Mouse (Mus musculus): ENCODE measurements around the gene Maco1. TPM values are rescaled to one million over a fixed set of nuclear protein-coding genes. Genes with fewer than 3 reads are reported as not detected.

Maco1 gene
- 26.7 and 30.8 TPM in 2 replicates for polyA plus RNA-seq (2012; ENCODE audit: insufficient read depth, insufficient read length, missing spikeins)

GRCm38 (mm10) chr4:134853259-134853636 lies at the start of gene Maco1:
TSS of gene Maco1 (minus strand) at chr4:134853345.
- no peak for TF ChIP-seq POLR2A (IDR thresholded peaks at IDR 0.05; ENCODE audit: borderline replicate concordance, low read depth, low read length)
- peak within 1 kb of the TSS; percentile 82 for H3K4me3 ChIP-seq (ENCODE audit: insufficient read depth, low read length)
- peak within 1 kb of the TSS; percentile 59 for H3K27ac ChIP-seq (ENCODE audit: insufficient read depth, low read depth, low read length)
- H3K4me1 ChIP-seq (ENCODE audit: control insufficient read depth, insufficient read depth, low read length) = peaks cover 11% of the 10 kb centered on the region

DNA sequence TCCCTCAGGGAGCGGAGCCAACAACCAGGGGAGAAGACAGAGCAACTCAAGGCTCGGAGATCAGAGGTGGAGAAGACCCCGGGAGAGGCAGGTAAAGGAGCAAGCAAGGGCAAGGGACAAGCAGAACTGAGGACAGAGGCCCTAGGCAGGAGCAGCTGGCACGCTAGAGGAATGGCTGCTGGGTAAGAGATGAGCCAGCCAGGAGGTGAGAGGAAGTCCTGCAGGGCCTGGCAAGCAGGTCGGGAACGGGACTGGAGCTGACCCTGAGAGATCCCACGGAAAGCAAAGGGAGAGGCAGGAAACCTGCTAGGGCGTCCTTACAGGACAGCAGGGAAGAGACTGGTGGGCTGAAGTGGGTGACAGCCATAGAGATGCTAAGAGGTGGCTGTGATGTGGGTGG lies 48.0 kb upstream of the Maco1 start:
- no peak overlapping the region for H3K27ac ChIP-seq (ENCODE audit: insufficient read depth, low read depth, low read length)
- no peak for TF ChIP-seq CTCF (IDR thresholded peaks at IDR 0.05; ENCODE audit: low read depth, low read length)
- no peak for TF ChIP-seq POLR2A (IDR thresholded peaks at IDR 0.05; ENCODE audit: borderline replicate concordance, low read depth, low read length)
- no peaks in the 10 kb centered on the region for H3K4me1 ChIP-seq (ENCODE audit: control insufficient read depth, insufficient read depth, low read length)
- H3K4me3 ChIP-seq (ENCODE audit: insufficient read depth, low read length) = no peak overlapping the region

- TF ChIP-seq POLR2A (IDR thresholded peaks at IDR 0.05; ENCODE audit: borderline replicate concordance, low read depth, low read length) = no peak
- TF ChIP-seq CTCF (IDR thresholded peaks at IDR 0.05; ENCODE audit: low read depth, low read length) = no peak
- Histone ChIP-seq H3K4me1 (ENCODE audit: control insufficient read depth, insufficient read depth, low read length) (no peaks in the 10 kb centered on the region), H3K4me3 (ENCODE audit: insufficient read depth, low read length) (no peak overlapping the region), H3K27ac (ENCODE audit: insufficient read depth, low read depth, low read length) (no peak overlapping the region)
Observed at GRCm38 (mm10) chr4:134897256-134897655, 44.1 kb upstream of the Maco1 start.

- Histone ChIP-seq H3K4me1 (ENCODE audit: control insufficient read depth, insufficient read depth, low read length) (no peaks in the 10 kb centered on the region), H3K4me3 (ENCODE audit: insufficient read depth, low read length) (no peak overlapping the region), H3K27ac (ENCODE audit: insufficient read depth, low read depth, low read length) (no peak overlapping the region)
- TF ChIP-seq POLR2A (IDR thresholded peaks at IDR 0.05; ENCODE audit: borderline replicate concordance, low read depth, low read length) (no peak), CTCF (IDR thresholded peaks at IDR 0.05; ENCODE audit: low read depth, low read length) (no peak)
Observed at GRCm38 (mm10) chr4:134892096-134892495, 39.0 kb upstream of the Maco1 start.

DNA sequence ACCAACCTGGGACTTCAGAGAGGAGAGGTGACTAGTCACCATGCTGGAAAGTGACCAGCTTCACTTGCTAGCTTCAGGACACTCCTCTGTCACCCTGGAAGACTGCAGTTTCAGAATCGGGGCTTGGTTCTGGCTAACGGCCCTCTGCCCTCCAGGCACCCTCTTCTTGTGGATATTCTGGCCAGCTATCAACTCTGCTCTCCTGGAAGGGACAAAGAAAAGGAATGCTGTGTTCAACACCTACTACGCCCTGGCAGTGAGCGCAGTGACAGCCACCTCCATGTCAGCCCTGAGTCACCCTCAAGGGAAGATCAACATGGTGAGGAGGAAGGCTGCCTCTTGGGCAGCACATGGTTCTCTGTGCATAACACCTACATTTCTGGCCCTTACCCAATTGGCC lies 31.2 kb upstream of the Maco1 start:
- no peak for TF ChIP-seq POLR2A (IDR thresholded peaks at IDR 0.05; ENCODE audit: borderline replicate concordance, low read depth, low read length)
- TF ChIP-seq CTCF (IDR thresholded peaks at IDR 0.05; ENCODE audit: low read depth, low read length) = no peak
- H3K4me1 ChIP-seq (ENCODE audit: control insufficient read depth, insufficient read depth, low read length) = peaks cover 19% of the 10 kb centered on the region
- no peak overlapping the region for H3K27ac ChIP-seq (ENCODE audit: insufficient read depth, low read depth, low read length)

DNA sequence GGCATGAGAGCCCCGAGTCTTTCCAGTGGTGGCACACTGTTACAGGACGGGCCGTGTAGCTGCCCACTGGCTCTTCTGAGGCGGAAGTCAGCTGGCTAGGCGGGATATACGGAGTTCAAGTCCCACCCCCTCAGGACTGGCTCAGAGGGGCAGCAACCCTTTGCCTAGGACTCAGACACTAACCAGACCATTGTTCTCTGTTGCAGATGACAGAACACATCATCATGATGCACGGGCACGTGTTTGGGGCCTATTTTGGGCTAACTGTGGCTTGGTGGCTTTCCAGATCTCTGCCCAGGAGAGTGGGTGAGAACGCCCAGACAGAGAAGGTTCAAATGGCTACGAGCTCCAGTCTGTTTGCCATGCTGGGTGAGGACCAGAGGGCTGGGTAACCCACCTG lies 30.7 kb upstream of the Maco1 start:
- H3K27ac ChIP-seq (ENCODE audit: insufficient read depth, low read depth, low read length) = peak overlapping the region; percentile 14; the same call in 1 of the 2 replicates
- no peak overlapping the region for H3K4me3 ChIP-seq (ENCODE audit: insufficient read depth, low read length)
- TF ChIP-seq POLR2A (IDR thresholded peaks at IDR 0.05; ENCODE audit: borderline replicate concordance, low read depth, low read length) (no peak), CTCF (IDR thresholded peaks at IDR 0.05; ENCODE audit: low read depth, low read length) (no peak)
- H3K4me1 ChIP-seq (ENCODE audit: control insufficient read depth, insufficient read depth, low read length) = peaks cover 19% of the 10 kb centered on the region

More for the DNA sequence above, 31.2 kb upstream of the Maco1 start:
- H3K4me3 ChIP-seq (ENCODE audit: insufficient read depth, low read length) = no peak overlapping the region

- Histone ChIP-seq H3K4me3 (ENCODE audit: insufficient read depth, low read length) (no peak overlapping the region), H3K27ac (ENCODE audit: insufficient read depth, low read depth, low read length) (peak overlapping the region; percentile 14; the same call in 1 of the 2 replicates), H3K4me1 (ENCODE audit: control insufficient read depth, insufficient read depth, low read length) (peaks cover 19% of the 10 kb centered on the region)
- TF ChIP-seq POLR2A (IDR thresholded peaks at IDR 0.05; ENCODE audit: borderline replicate concordance, low read depth, low read length) (no peak), CTCF (IDR thresholded peaks at IDR 0.05; ENCODE audit: low read depth, low read length) (peak; percentile 38)
Observed at GRCm38 (mm10) chr4:134883266-134883665, 30.1 kb upstream of the Maco1 start.

GRCm38 (mm10) chr4:134880041-134880440 lies 26.9 kb upstream of the Maco1 start:
- Histone ChIP-seq H3K4me3 (ENCODE audit: insufficient read depth, low read length) (no peak overlapping the region), H3K27ac (ENCODE audit: insufficient read depth, low read depth, low read length) (no peak overlapping the region), H3K4me1 (ENCODE audit: control insufficient read depth, insufficient read depth, low read length) (peaks cover 19% of the 10 kb centered on the region)
- TF ChIP-seq CTCF (IDR thresholded peaks at IDR 0.05; ENCODE audit: low read depth, low read length) (peak; percentile 47; the same call in 1 of the 2 replicates), POLR2A (IDR thresholded peaks at IDR 0.05; ENCODE audit: borderline replicate concordance, low read depth, low read length) (no peak)

GRCm38 (mm10) chr4:134879410-134879981 lies 26.4 kb upstream of the Maco1 start:
- Histone ChIP-seq H3K4me1 (ENCODE audit: control insufficient read depth, insufficient read depth, low read length) (peaks cover 15% of the 10 kb centered on the region), H3K4me3 (ENCODE audit: insufficient read depth, low read length) (peak overlapping the region; percentile 40), H3K27ac (ENCODE audit: insufficient read depth, low read depth, low read length) (no peak overlapping the region)
- TF ChIP-seq POLR2A (IDR thresholded peaks at IDR 0.05; ENCODE audit: borderline replicate concordance, low read depth, low read length) = no peak
- TF ChIP-seq CTCF (IDR thresholded peaks at IDR 0.05; ENCODE audit: low read depth, low read length) = peak; percentile 83

DNA sequence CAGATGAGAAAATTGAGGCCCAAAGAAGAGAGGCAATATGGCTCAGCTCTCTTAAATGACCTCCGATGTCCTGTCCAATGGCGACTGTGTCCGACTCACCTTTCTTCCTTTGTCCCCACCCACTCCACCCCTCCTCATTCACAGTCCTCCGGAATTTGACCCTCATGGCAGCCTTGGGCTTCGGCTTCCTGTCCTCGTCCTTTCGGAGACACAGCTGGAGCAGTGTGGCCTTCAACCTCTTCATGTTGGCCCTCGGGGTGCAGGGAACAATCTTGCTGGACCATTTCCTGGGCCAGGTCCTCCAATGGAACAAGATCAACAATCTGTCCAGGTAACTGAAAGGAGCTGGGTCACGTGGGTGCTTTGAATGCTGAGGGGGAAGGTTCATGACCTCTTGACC lies 23.0 kb upstream of the Maco1 start:
- TF ChIP-seq POLR2A (IDR thresholded peaks at IDR 0.05; ENCODE audit: borderline replicate concordance, low read depth, low read length) (no peak), CTCF (IDR thresholded peaks at IDR 0.05; ENCODE audit: low read depth, low read length) (no peak)
- no peak overlapping the region for H3K27ac ChIP-seq (ENCODE audit: insufficient read depth, low read depth, low read length)
- peaks cover 6% of the 10 kb centered on the region for H3K4me1 ChIP-seq (ENCODE audit: control insufficient read depth, insufficient read depth, low read length)
- no peak overlapping the region for H3K4me3 ChIP-seq (ENCODE audit: insufficient read depth, low read length)

All from bone marrow macrophage, adult 2 months (primary cell).